Mouse (Mus musculus) liver, embryonic 16.5 days (tissue): ENCODE measurements at regions not wholly inside any gene's neighbourhood (a gene's known extent, or its start where the extent isn't known, plus 50 kb on each side); places are given as distances from the start of the nearest gene placed in this dataset.

ENCODE experiments used
- ATAC-seq: fragments of 200-750 bp; cut with Nextera tagmentation; 2 replicates; pipeline ENCODE4 v1.8.0; 2017; ENCODE audit warnings: low read depth, mild to moderate bottlenecking, moderate number of reproducible peaks, moderate library complexity
- H3K27ac ChIP-seq: fragments of 300-500 bp; sonication (generic); 2 replicates; pipeline ENCODE4 v1.5.1; 2014; ENCODE audit warnings: mild to moderate bottlenecking, low read length
- H3K27me3 ChIP-seq: fragments of 300-500 bp; sonication (generic); 2 replicates; pipeline ENCODE4 v1.6.1; 2014; ENCODE audit warnings: low read depth, low read length, mixed read lengths; ENCODE audit not compliant: control insufficient read depth, insufficient read depth
- H3K36me3 ChIP-seq: fragments of 300-500 bp; sonication (generic); 2 replicates; pipeline ENCODE4 v1.6.1; 2014; ENCODE audit warnings: mild to moderate bottlenecking; ENCODE audit not compliant: control insufficient read depth, insufficient read depth
- H3K4me1 ChIP-seq: fragments of 300-500 bp; sonication (generic); 2 replicates; pipeline ENCODE4 v1.6.1; 2014; ENCODE audit warnings: low read depth, low read length, mixed read lengths; ENCODE audit not compliant: control insufficient read depth
- H3K4me2 ChIP-seq: fragments of 300-500 bp; sonication (generic); 2 replicates; pipeline ENCODE4 v1.6.1; 2014; ENCODE audit warnings: low read depth, low read length, mixed read lengths
- H3K4me3 ChIP-seq: fragments of 300-500 bp; sonication (generic); 2 replicates; pipeline ENCODE4 v1.5.1; 2014; ENCODE audit warnings: low read depth, mild to moderate bottlenecking, low read length
- H3K9ac ChIP-seq: fragments of 300-500 bp; sonication (generic); 2 replicates; pipeline ENCODE4 v1.6.1; 2014; ENCODE audit warnings: low read depth, low read length
- H3K9me3 ChIP-seq: fragments of 300-500 bp; sonication (generic); replicated peaks from 2 replicates; pipeline ENCODE4 v1.6.1; 2016; ENCODE audit warnings: low read length; ENCODE audit not compliant: control insufficient read depth
- WGBS: fragments of 180-500 bp; shearing (Covaris S2); extraction: QIAGEN DNeasy Blood & Tissue Kit; methylation state at CpG from one replicate; pipeline ENCODE4 v1.1.7; 2014; ENCODE audit not compliant: insufficient replicate concordance; 5-methylcytosine and 5-hydroxymethylcytosine counted together

DNA sequence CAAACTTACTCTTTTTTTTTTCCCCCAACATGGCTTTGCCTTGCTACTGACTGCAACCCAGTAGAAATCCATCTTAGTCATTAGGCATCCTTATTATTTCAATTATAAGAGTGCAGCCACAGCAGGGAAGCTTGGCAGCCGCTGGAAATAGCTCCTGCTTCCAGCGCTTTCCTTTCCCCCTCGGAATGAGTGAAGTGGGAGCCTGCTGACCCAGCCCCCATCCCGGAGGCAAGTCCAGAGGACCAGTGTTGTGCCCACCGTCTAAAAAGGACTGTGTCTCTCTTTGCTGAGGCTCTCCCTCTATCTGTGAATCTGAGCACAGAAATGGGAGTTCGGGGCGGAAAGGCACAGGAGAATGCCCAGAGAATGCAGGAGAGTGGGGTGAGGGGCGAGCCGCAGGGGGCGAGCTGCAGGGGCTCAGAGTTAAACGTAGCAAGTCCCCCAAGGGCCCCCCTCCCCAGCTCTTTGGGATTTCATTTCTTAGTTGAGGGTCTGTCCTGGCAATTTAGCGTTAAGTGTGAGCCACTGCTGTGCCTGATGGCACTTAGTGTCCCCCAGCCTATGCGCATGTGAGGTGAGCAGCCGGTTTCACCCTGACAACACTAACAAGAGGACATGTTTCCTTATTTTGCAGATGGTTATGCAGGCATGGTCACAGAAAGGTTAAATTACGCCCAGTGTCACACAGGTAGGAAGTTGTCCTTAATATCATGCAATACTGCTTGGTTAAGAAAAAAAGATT is 117.4 kb upstream of the Arid2 start:
- Histone ChIP-seq H3K9me3 (no peaks in the 10 kb centered on the region), H3K4me2 (no peak overlapping the region), H3K27me3 (peaks cover 15% of the 10 kb centered on the region), H3K4me3 (no peak overlapping the region), H3K9ac (no peak overlapping the region), H3K36me3 (no peaks in the 10 kb centered on the region), H3K4me1 (no peaks in the 10 kb centered on the region), H3K27ac (no peak overlapping the region)
- 17% methylated on average over 15 of the region's 15 CpGs for WGBS
- ATAC-seq = no peak

DNA sequence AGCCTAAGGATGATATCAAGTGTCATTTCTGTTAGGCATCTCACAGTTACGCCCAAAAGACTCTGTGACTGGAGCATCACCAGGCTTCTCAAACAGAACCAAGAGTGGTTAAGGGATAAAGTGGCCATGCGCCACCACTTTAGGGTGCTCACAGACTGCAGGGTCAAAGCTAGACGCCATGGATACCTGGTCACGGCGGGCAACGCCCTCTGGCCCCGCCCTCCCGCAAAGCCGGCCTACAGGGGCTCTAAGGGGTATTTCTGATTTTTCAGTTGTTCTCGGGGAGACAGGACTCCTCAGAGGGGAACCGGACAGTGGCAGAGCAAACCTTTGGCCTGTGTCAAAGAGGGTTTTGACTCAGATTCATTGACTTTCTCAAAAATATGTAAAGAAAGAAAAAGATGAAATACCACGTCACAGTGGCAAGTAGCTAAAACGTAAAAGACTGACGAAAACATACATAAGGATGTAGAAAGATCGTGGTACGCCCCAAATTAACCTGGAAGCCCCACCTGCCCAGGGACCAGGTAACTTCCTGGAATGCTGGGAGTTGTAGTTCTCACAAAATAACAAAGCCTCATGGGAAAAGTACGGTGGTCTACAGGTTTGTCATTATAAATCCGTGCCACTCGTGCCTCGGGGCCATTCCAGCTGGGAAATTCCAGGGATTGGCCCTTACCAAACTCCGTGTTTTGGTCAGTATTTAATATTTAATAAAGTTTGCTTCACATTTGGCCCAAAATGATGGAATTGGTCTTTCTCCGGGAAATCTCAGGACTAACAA is 116.1 kb upstream of the Arid2 start:
- Histone ChIP-seq H3K4me2 (peak overlapping the region; percentile 47), H3K4me1 (no peaks in the 10 kb centered on the region)

DNA sequence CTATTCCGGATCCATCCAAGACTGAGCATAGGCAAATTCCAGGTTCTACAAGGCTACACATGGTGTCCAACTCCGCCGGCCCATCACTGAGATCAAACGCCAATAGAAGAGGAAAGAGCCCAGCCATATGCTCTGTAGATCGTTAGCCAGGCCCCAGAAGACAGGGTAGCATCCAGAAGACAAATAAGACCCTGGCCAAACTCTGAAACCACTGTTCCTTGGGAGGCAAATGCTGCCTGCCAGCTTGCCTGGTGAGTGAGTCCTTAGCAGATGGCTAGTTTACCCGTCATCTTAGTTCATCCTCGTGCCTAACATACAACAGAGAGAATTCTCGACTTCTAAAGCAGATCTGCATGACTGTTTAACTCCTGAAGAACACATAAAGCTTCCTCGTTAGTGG is 109.4 kb upstream of the Arid2 start:
- H3K9me3 ChIP-seq = no peaks in the 10 kb centered on the region
- H3K4me1 ChIP-seq = no peaks in the 10 kb centered on the region; the same call in 1 of the 2 replicates
- H3K9ac ChIP-seq = no peak overlapping the region
- H3K36me3 ChIP-seq = no peaks in the 10 kb centered on the region
- no peak overlapping the region for H3K27ac ChIP-seq
- no peak overlapping the region for H3K4me2 ChIP-seq
- ATAC-seq = no peak
- no peaks in the 10 kb centered on the region for H3K27me3 ChIP-seq
- WGBS = 61% methylated on average over 9 of the region's 9 CpGs
- no peak overlapping the region for H3K4me3 ChIP-seq

More for the DNA sequence above, 116.1 kb upstream of the Arid2 start:
- Histone ChIP-seq H3K36me3 (no peaks in the 10 kb centered on the region), H3K4me3 (peak overlapping the region; percentile 42), H3K27me3 (peaks cover 15% of the 10 kb centered on the region), H3K9ac (no peak overlapping the region), H3K27ac (no peak overlapping the region), H3K9me3 (no peaks in the 10 kb centered on the region)
- 8% methylated on average over 22 of the region's 22 CpGs for WGBS
- no peak for ATAC-seq

DNA sequence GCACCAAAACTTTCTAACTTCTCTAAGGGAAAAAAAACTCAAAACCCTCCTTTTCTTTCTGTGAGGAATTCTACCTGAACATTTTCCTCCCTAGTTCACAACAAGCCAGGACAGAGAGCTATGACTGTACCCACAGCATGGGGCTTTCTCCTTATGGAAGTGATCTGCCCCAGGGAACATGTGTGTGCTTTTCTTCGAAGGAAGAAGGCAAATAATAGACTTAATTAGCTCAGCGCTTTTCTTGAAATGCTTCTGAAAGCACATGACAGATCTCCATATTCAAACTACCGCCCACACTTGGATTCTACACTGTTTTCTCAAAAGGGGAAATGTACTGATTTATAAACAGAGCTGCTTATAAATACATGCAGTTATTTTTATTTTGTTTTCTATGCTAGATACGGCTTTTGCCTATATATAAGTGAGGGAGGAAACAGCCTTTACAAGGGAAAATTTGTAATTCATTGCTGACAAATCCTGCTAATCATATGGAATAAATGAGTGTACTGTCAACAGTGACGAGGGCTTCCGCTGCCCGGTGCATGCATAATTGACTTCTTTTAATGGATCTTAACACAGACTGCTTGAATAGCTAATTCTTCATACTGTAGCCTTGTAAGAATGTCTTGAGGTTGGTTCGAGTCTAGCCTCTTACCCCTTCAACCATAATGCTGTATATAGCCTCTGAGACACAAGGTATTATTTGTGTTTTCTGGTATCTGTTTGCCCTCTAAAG is 108.8 kb upstream of the Arid2 start:
- H3K4me3 ChIP-seq = no peak overlapping the region
- no peaks in the 10 kb centered on the region for H3K36me3 ChIP-seq
- H3K9me3 ChIP-seq = no peaks in the 10 kb centered on the region
- no peak overlapping the region for H3K4me2 ChIP-seq
- H3K4me1 ChIP-seq = no peaks in the 10 kb centered on the region; the same call in 1 of the 2 replicates
- WGBS = 70% methylated on average over 8 of the region's 8 CpGs
- no peaks in the 10 kb centered on the region for H3K27me3 ChIP-seq
- H3K9ac ChIP-seq = no peak overlapping the region
- H3K27ac ChIP-seq = no peak overlapping the region
- ATAC-seq = no peak

DNA sequence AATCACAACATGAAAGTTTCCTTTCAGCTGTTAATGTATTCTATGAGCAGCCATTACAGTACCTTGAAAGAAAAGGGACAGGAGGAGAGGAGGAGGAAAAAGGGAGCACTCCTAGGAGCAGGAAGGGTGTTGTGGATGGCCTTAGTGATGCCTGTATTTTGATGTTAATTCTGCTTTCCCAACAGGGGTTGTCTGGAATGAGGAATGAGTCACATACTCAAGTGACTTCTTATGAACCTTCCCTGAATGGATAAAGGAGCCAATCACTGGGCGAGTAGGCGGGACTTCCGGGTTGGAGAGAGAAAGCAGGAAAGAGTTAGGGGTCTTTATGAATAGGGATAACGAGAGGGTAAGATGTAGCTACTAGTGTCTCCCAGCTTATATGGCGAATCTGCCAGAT is 107.8 kb upstream of the Arid2 start:
- H3K4me2 ChIP-seq = no peak overlapping the region
- no peak for ATAC-seq
- no peaks in the 10 kb centered on the region; the same call in 1 of the 2 replicates for H3K4me1 ChIP-seq
- 59% methylated on average over 5 of the region's 5 CpGs for WGBS
- H3K4me3 ChIP-seq = no peak overlapping the region
- H3K9ac ChIP-seq = no peak overlapping the region
- no peaks in the 10 kb centered on the region for H3K27me3 ChIP-seq
- no peaks in the 10 kb centered on the region for H3K9me3 ChIP-seq
- no peaks in the 10 kb centered on the region for H3K36me3 ChIP-seq
- H3K27ac ChIP-seq = no peak overlapping the region

DNA sequence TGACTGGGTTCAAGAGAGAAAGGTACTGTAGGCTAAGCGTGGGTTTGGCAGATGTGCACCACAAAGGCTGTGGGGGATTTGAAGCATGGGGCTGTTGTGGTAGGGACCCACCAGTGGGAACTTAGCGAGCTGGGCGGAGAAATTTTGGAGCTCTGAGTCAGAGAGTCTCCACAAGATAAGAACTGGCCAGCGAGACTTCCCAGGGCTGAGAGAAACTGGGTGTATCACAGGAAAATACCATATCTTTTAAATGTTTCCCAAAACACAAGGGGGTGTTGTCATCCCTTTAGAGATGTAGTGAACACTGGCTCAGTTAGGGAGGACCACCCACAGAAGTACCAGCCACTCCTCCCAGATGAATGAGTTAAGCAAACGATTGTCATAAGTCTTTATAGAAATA is 107.3 kb upstream of the Arid2 start:
- 30% methylated on average over 5 of the region's 5 CpGs for WGBS
- Histone ChIP-seq H3K27me3 (no peaks in the 10 kb centered on the region), H3K4me2 (no peak overlapping the region), H3K36me3 (no peaks in the 10 kb centered on the region), H3K27ac (no peak overlapping the region), H3K9me3 (no peaks in the 10 kb centered on the region), H3K4me3 (no peak overlapping the region), H3K4me1 (no peaks in the 10 kb centered on the region; the same call in 1 of the 2 replicates), H3K9ac (no peak overlapping the region)
- no peak for ATAC-seq

DNA sequence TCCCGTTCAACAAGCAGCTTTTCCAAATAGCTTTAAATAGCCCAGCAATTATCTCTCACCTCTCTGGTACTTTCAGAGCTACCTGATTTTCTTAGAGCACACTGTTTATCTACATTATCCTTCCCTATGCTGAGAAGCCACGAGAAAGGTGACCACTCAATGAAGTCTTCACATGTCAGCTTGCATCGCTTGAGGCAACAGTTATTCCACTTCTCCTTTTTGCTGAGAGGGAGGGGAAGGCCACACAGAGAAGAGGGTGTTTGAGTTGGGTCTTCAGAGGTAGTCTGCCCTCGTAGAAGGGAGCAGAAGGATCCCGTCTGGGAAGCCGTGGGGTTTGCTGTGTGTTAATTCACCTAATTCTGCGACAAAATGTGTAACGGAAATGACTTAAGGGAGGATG is 106.3 kb upstream of the Arid2 start:
- H3K9ac ChIP-seq = no peak overlapping the region
- H3K4me1 ChIP-seq = no peaks in the 10 kb centered on the region; the same call in 1 of the 2 replicates
- 46% methylated on average over 8 of the region's 8 CpGs for WGBS

DNA sequence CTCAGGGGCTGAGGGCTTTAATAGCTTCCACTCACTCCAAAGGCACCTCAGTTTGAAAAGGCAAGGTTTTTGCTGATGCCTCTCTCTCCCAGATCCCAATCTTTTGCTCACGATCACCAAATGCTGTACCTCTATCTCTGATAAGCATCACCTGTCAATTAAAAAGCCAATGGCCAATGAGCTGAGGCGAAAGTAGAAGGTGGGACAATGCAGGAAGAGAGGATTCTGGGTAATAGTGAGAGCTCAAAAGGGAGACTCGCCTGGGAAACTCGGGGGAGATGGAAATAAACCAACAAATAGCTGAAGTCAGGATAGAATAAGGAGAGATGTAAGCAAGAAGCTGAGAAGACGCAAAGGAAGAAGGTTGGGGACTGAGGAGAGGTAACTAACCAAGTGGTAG is 105.0 kb upstream of the Arid2 start:
- H3K4me2 ChIP-seq = no peak overlapping the region
- ATAC-seq = no peak
- H3K27me3 ChIP-seq = no peaks in the 10 kb centered on the region
- H3K9ac ChIP-seq = no peak overlapping the region
- no peak overlapping the region for H3K27ac ChIP-seq
- WGBS = 59% methylated on average over 5 of the region's 5 CpGs
- H3K9me3 ChIP-seq = no peaks in the 10 kb centered on the region
- no peak overlapping the region for H3K4me3 ChIP-seq
- H3K36me3 ChIP-seq = no peaks in the 10 kb centered on the region
- no peaks in the 10 kb centered on the region; the same call in 1 of the 2 replicates for H3K4me1 ChIP-seq

More for the DNA sequence above, 106.3 kb upstream of the Arid2 start:
- Histone ChIP-seq H3K27ac (no peak overlapping the region), H3K27me3 (no peaks in the 10 kb centered on the region), H3K4me2 (no peak overlapping the region), H3K36me3 (no peaks in the 10 kb centered on the region), H3K4me3 (no peak overlapping the region), H3K9me3 (no peaks in the 10 kb centered on the region)
- ATAC-seq = no peak
